Mouse (Mus musculus) CD8-positive naive resting alpha-beta T cell, adult 2 months (primary cell): ENCODE results near the gene Atrip.

Source experiments
- DNase-seq, 2 experiments: peaks; one replicate each; pipeline ENCODE4 v3.0.0; 2022; ENCODE audit warnings: low read depth in 2 of 2, low spot score in 2 of 2

Gene Atrip

GRCm38 (mm10) chr9:109073661-109074573 is at the start of gene Atrip:
Atrip (minus strand) TSS chr9:109074124.
- peak; percentile 76 to 82 for DNase-seq

GRCm38 (mm10) chr9:109123266-109123665 is 49.3 kb upstream of the Atrip start:
- DNase-seq: no peak

GRCm38 (mm10) chr9:109122553-109123085 is 48.7 kb upstream of the Atrip start:
- peak; percentile 33 to 58 for DNase-seq

GRCm38 (mm10) chr9:109120956-109121355 is 47.0 kb upstream of the Atrip start:
- no peak for DNase-seq

GRCm38 (mm10) chr9:109119571-109119970 is 45.6 kb upstream of the Atrip start:
- DNase-seq: no peak

- no peak for DNase-seq
Measured at GRCm38 (mm10) chr9:109118106-109118505, 44.2 kb upstream of the Atrip start.

- DNase-seq: no peak
Measured at GRCm38 (mm10) chr9:109116205-109116604, 42.3 kb upstream of the Atrip start.

- DNase-seq: no peak
Measured at GRCm38 (mm10) chr9:109114871-109115270, 40.9 kb upstream of the Atrip start.

GRCm38 (mm10) chr9:109114276-109114675 is 40.4 kb upstream of the Atrip start:
- DNase-seq: no peak

GRCm38 (mm10) chr9:109113331-109113730 is 39.4 kb upstream of the Atrip start:
- no peak for DNase-seq

GRCm38 (mm10) chr9:109111591-109111990 is 37.7 kb upstream of the Atrip start:
- DNase-seq: no peak

GRCm38 (mm10) chr9:109111101-109111500 is 37.2 kb upstream of the Atrip start:
- DNase-seq: no peak

- no peak for DNase-seq
Measured at GRCm38 (mm10) chr9:109110240-109110639, 36.3 kb upstream of the Atrip start.

GRCm38 (mm10) chr9:109107341-109107740 is 33.4 kb upstream of the Atrip start:
- no peak for DNase-seq

- no peak for DNase-seq
Measured at GRCm38 (mm10) chr9:109105648-109106047, 31.7 kb upstream of the Atrip start.

- no peak for DNase-seq
Measured at GRCm38 (mm10) chr9:109105011-109105410, 31.1 kb upstream of the Atrip start.

GRCm38 (mm10) chr9:109104083-109104482 is 30.2 kb upstream of the Atrip start:
- DNase-seq: no peak

GRCm38 (mm10) chr9:109103250-109103649 is 29.3 kb upstream of the Atrip start:
- no peak for DNase-seq

- DNase-seq: no peak
Measured at GRCm38 (mm10) chr9:109102541-109102940, 28.6 kb upstream of the Atrip start.

GRCm38 (mm10) chr9:109101933-109102445 is 28.1 kb upstream of the Atrip start:
- no peak for DNase-seq

- no peak for DNase-seq
Measured at GRCm38 (mm10) chr9:109100307-109100928, 26.5 kb upstream of the Atrip start.

GRCm38 (mm10) chr9:109098969-109099368 is 25.0 kb upstream of the Atrip start:
- DNase-seq: no peak
